Mouse (Mus musculus): Measurements from ENCODE around the gene Paox. TPM values are rescaled to one million over a fixed set of nuclear protein-coding genes. Genes with fewer than 3 reads are reported as not detected.

Gene Paox
- polyA plus RNA-seq, 1 experiment from 2014 or later, result 19.2 TPM

DNA sequence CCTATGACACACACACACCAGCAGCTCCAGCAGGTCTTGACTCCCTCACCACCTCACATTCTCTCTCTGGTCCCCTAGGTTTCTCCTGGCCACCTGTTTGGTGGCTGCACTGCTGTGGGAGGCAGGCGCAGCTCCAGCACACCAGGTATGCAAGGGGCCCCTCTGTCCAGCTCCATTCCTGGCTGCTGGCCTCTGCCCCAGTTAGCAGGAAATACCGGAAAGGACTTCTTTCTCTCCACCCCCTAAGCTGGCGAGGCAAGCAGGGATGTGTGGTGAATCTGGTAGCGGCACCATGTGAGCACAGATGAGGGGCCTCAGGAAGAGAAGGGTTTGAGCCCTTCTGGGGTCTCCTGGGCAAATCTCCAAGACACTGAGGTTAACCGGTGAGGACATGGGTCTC lies 20.6 kb upstream of the Paox start:
- Histone ChIP-seq H3K9ac (0 out of 2 replicates have a peak overlapping the region, but pooled peaks have one; percentile 21), H3K27ac (no peak overlapping the region), H3K27me3 (no peaks in the 10 kb centered on the region), H3K9me3 (no peaks in the 10 kb centered on the region), H3K4me2 (no peak overlapping the region), H3K4me3 (no peak overlapping the region), H3K4me1 (peaks cover 7% of the 10 kb centered on the region; the same call in 1 of the 2 replicates), H3K36me3 (no peaks in the 10 kb centered on the region)
- 56% methylated on average over 5 of the region's 5 CpGs for WGBS
- no peak for ATAC-seq (ENCODE audit: insufficient number of reproducible peaks, insufficient read depth, low FRiP score, low TSS enrichment, low read depth)

DNA sequence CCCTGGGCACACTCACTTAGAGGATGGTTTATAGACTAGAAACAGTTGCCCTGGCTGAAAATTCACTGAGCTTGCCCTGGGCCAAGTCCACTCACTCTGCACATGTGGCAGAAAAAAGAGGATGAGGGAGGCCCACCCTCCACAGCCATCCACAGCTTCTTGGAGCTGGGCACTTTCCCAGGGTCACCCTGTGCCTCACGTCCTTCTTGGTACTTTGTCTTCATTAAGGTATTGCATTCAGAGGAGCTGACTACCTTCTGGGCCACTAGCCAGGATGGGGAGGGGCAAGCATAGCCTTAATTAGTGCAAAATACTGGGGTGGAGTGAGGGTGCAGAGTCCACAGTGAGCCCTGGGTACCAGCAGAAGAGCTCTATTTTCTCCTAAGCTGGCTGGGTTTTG lies 20.0 kb upstream of the Paox start:
- no peak for ATAC-seq (ENCODE audit: insufficient number of reproducible peaks, insufficient read depth, low FRiP score, low TSS enrichment, low read depth)
- no peaks in the 10 kb centered on the region for H3K27me3 ChIP-seq
- H3K27ac ChIP-seq, result no peak overlapping the region
- H3K4me1 ChIP-seq, result peaks cover 7% of the 10 kb centered on the region; the same call in 1 of the 2 replicates
- no peak overlapping the region for H3K4me2 ChIP-seq
- H3K9ac ChIP-seq, result no peak overlapping the region
- 50% methylated on average over 1 of the region's 1 CpGs for WGBS
- no peak overlapping the region for H3K4me3 ChIP-seq
- H3K9me3 ChIP-seq, result no peaks in the 10 kb centered on the region
- no peaks in the 10 kb centered on the region for H3K36me3 ChIP-seq

DNA sequence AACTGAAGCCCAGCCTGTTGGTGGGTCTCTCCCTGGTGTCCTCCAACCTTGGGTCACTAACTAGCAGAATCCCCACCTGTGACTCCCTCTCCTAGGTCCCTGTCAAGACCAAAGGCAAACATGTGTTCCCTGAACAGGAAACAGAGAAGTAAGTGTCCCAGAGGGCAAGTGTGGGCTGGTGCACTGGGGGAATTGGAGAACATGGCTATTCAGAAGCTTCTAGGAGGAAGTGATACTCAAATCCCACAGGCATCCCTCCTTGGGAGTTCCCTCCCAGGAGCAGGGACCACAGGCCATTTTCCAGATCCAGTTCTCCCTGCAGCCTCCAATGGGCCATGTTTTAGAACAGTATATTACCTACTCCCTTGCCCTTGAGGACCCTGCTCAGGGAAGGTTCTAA lies 19.5 kb upstream of the Paox start:
- Histone ChIP-seq H3K27me3 (no peaks in the 10 kb centered on the region), H3K36me3 (no peaks in the 10 kb centered on the region), H3K4me3 (no peak overlapping the region), H3K27ac (no peak overlapping the region), H3K4me2 (no peak overlapping the region), H3K9ac (no peak overlapping the region), H3K4me1 (peaks cover 7% of the 10 kb centered on the region; the same call in 1 of the 2 replicates), H3K9me3 (no peaks in the 10 kb centered on the region)
- no peak for ATAC-seq (ENCODE audit: insufficient number of reproducible peaks, insufficient read depth, low FRiP score, low TSS enrichment, low read depth)

GRCm38 (mm10) chr7:140098466-140098865 lies 17.1 kb upstream of the Paox start:
- no peak overlapping the region for H3K9ac ChIP-seq
- no peaks in the 10 kb centered on the region for H3K27me3 ChIP-seq
- ATAC-seq (ENCODE audit: insufficient number of reproducible peaks, insufficient read depth, low FRiP score, low TSS enrichment, low read depth), result no peak
- no peaks in the 10 kb centered on the region for H3K36me3 ChIP-seq
- no peaks in the 10 kb centered on the region for H3K9me3 ChIP-seq
- WGBS, result 93% methylated on average over 1 of the region's 1 CpGs
- no peak overlapping the region for H3K4me2 ChIP-seq
- H3K4me3 ChIP-seq, result no peak overlapping the region
- no peak overlapping the region for H3K27ac ChIP-seq
- peaks cover 21% of the 10 kb centered on the region for H3K4me1 ChIP-seq

DNA sequence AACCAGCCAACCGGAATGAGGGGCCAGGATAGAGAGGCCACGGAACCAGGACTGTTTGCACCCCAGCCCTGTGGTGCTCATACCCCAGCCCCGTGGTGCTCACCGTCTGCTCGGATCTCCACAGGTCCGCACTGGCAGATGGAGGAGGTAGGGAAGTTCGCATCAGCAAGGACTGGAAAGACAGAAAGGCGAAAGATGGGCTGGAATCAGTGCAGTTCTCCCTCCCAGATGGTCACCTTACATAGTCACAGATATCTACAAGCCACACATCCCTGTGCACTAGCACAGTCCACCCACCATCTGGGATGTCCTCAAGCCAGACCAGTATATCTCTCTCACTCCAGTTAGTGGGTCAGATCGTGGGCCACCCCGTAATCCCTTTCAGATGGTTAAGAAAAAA lies 14.1 kb upstream of the Paox start:
- H3K36me3 ChIP-seq, result peaks cover 16% of the 10 kb centered on the region
- peak overlapping the region; percentile 69 for H3K9ac ChIP-seq
- no peaks in the 10 kb centered on the region for H3K9me3 ChIP-seq
- H3K27ac ChIP-seq, result no peak overlapping the region
- H3K4me3 ChIP-seq, result peak overlapping the region; percentile 46
- H3K4me1 ChIP-seq, result peaks cover 17% of the 10 kb centered on the region
- H3K4me2 ChIP-seq, result peak overlapping the region; percentile 75
- no peak for ATAC-seq (ENCODE audit: insufficient number of reproducible peaks, insufficient read depth, low FRiP score, low TSS enrichment, low read depth)
- H3K27me3 ChIP-seq, result no peaks in the 10 kb centered on the region
- 77% methylated on average over 10 of the region's 10 CpGs for WGBS

DNA sequence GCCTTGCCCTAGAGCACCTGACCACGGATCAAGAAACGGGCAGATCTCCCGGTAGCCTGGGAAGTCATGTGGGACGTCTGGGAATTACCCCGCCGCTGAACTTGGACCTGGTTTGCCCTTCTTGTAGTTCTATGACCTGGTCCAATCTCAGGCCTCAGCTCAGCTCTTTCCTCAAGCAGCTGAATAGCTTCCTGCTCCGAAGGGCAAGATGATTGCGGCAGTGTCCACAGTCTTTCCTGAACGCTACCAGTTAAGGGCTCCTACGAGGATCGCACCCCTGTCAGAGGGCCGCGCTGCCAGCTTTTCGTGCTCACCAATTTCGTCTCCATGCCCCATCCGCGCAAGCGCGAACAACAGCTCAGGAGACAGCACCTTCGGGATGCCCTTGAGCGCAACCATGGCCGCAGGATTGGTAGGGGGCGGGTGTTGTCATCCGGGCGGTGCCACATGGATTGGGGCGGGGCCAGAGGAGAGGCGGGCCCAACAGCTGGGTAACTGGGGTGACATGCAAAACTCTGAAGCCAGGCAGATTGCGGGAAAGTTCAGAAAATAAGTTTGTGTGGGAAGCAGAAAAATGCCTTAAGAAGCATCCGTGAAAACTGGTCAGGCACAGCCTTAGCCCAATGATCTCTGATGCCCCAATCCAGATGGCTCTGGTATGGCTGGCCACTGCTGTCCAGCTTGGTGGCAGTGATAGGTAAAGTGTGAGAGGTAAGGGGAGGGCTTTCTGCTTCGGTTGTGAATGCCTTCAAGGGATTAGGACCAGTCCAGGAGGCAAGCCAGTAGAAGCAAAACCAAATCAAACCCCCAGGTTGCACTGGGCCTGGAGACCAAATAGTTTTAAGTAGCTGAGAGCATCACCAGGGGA lies 13.4 kb upstream of the Paox start, which contains the start of gene Fuom:
TSS of gene Fuom (minus strand) at position 449 of the 868 bp plus-strand sequence.
- no peaks in the 10 kb centered on the region for H3K9me3 ChIP-seq
- H3K4me2 ChIP-seq, result peak within 1 kb of the TSS; percentile 75
- no peaks in the 10 kb centered on the region for H3K27me3 ChIP-seq
- H3K27ac ChIP-seq, result peak within 1 kb of the TSS; percentile 17; the same call in 1 of the 2 replicates
- peak within 1 kb of the TSS; percentile 46 for H3K4me3 ChIP-seq
- H3K36me3 ChIP-seq, result peaks cover 21% of the 10 kb centered on the region
- H3K4me1 ChIP-seq, result peaks cover 17% of the 10 kb centered on the region
- 1% methylated on average over 30 of the region's 30 CpGs for WGBS
- peak; percentile 87 for ATAC-seq (ENCODE audit: insufficient number of reproducible peaks, insufficient read depth, low FRiP score, low TSS enrichment, low read depth)
- peak within 1 kb of the TSS; percentile 69 for H3K9ac ChIP-seq

- ATAC-seq (ENCODE audit: insufficient number of reproducible peaks, insufficient read depth, low FRiP score, low TSS enrichment, low read depth), result no peak
- Histone ChIP-seq H3K4me1 (peaks cover 17% of the 10 kb centered on the region), H3K9me3 (no peaks in the 10 kb centered on the region), H3K36me3 (peaks cover 39% of the 10 kb centered on the region), H3K27ac (no peak overlapping the region), H3K4me2 (no peak overlapping the region), H3K9ac (no peak overlapping the region), H3K4me3 (no peak overlapping the region), H3K27me3 (no peaks in the 10 kb centered on the region)
- WGBS, result 66% methylated on average over 4 of the region's 4 CpGs
Measured at GRCm38 (mm10) chr7:140104009-140104408, 11.6 kb upstream of the Paox start.

GRCm38 (mm10) chr7:140111943-140112342 lies 3.7 kb upstream of the Paox start:
- Histone ChIP-seq H3K4me2 (no peak overlapping the region), H3K4me3 (no peak overlapping the region), H3K27ac (no peak overlapping the region), H3K27me3 (no peaks in the 10 kb centered on the region), H3K36me3 (peaks cover 60% of the 10 kb centered on the region), H3K9me3 (no peaks in the 10 kb centered on the region), H3K4me1 (peaks cover 8% of the 10 kb centered on the region), H3K9ac (no peak overlapping the region)
- no peak for ATAC-seq (ENCODE audit: insufficient number of reproducible peaks, insufficient read depth, low FRiP score, low TSS enrichment, low read depth)
- WGBS, result 64% methylated on average over 3 of the region's 3 CpGs

DNA sequence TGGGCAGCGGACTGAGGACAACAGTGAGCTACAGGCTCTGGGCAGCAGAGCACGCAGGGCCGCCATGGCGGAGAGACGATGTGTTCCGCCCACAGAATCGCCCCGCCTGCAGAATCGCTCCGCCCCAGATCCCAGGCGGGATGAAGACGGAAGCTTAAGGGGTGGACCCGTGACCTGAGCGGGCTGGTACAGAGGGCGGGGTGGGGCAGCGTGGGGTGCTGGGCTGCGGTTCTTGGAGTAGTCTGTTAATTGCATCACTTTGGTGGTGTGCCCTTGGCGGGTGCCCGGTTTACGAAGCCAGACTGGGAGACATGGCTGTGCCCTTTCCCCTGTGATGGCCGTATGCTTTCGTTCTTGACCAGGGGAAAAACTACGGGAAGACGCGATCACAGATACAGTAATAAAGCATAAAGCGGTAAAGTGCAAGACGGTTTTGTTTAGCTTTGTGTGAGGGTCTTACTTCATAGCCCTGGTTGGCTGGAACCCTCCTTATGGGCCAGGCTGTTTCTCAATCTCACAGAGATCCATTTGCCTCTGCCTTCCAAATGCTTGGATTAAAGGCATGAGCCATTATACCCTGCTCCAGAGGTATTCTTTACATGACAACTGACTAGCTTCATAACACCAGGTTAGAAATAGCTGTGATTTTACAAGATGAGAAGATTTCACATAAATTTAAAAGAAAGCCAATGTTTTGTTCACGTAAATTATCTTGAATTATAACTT lies 893 bp downstream of the Paox start, which contains the start of gene Echs1:
TSS of gene Echs1 (minus strand) at position 148 of the 726 bp plus-strand sequence.
- WGBS, result 4% methylated on average over 28 of the region's 28 CpGs
- peak; percentile 91 for ATAC-seq (ENCODE audit: insufficient number of reproducible peaks, insufficient read depth, low FRiP score, low TSS enrichment, low read depth)
- H3K4me3 ChIP-seq, result peak within 1 kb of the TSS; percentile 79
- peak within 1 kb of the TSS; percentile 87 for H3K9ac ChIP-seq
- peak within 1 kb of the TSS; percentile 86 for H3K27ac ChIP-seq
- H3K4me1 ChIP-seq, result peaks cover 11% of the 10 kb centered on the region
- H3K36me3 ChIP-seq, result peaks cover 14% of the 10 kb centered on the region
- H3K9me3 ChIP-seq, result no peaks in the 10 kb centered on the region
- H3K4me2 ChIP-seq, result peak within 1 kb of the TSS; percentile 85
- H3K27me3 ChIP-seq, result no peaks in the 10 kb centered on the region

DNA sequence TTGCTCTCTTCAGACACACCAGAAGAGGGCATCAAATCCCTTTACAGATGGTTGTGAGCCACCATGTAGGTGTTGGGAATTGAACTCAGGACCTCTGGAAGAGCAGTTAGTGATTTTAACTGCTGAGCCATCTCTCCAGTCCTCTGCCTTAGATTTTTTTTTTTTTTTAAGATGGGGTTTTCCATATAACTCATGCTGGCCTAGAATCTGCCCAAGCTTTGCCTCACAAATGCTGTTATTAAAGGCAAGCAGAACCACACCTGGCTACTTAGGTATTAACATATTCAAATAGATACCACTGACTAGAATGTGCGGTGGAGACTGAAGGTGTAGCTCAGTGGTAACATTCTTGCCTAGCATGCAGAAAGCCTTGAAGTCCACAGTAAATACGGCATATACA lies 4.9 kb downstream of the Paox start:
- H3K27me3 ChIP-seq, result no peaks in the 10 kb centered on the region
- H3K27ac ChIP-seq, result no peak overlapping the region
- H3K4me3 ChIP-seq, result no peak overlapping the region
- no peaks in the 10 kb centered on the region for H3K36me3 ChIP-seq
- no peaks in the 10 kb centered on the region for H3K9me3 ChIP-seq
- H3K9ac ChIP-seq, result no peak overlapping the region
- no peak overlapping the region for H3K4me2 ChIP-seq
- ATAC-seq (ENCODE audit: insufficient number of reproducible peaks, insufficient read depth, low FRiP score, low TSS enrichment, low read depth), result no peak
- H3K4me1 ChIP-seq, result peaks cover 8% of the 10 kb centered on the region
- 90% methylated on average over 2 of the region's 2 CpGs for WGBS

DNA sequence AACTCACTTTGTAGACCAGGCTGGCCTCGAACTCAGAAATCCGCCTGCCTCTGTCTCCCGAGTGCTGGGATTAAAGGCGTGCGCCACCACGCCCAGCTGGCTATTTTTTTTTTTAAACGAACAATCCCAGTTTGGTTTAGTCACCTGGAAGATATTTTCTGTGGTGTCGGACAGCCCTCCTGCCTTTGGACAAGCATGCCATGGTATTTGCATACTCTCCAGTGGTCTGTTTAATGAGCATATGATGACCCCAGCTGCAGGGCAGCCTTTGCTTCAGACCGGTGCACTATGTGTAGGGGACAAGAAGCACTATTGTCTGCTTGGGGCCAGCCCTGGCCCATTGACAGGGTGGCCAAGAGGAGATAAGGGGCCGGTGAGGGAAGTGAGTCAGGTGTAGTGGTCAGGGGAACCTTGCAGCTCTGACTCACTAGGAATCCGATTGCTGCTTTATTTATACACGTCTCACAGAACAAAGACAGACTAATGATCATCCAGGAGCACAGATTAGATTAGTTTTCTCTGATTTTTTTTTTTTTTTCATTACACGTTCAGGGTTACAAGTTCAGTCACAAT lies 5.8 kb downstream of the Paox start:
- ATAC-seq (ENCODE audit: insufficient number of reproducible peaks, insufficient read depth, low FRiP score, low TSS enrichment, low read depth), result no peak
- Histone ChIP-seq H3K4me1 (peaks cover 8% of the 10 kb centered on the region), H3K9me3 (no peaks in the 10 kb centered on the region), H3K27ac (no peak overlapping the region), H3K36me3 (no peaks in the 10 kb centered on the region), H3K9ac (no peak overlapping the region), H3K4me2 (no peak overlapping the region), H3K4me3 (no peak overlapping the region), H3K27me3 (no peaks in the 10 kb centered on the region)
- 69% methylated on average over 13 of the region's 13 CpGs for WGBS

All from embryonic facial prominence, embryonic 13.5 days (tissue).